Mouse (Mus musculus) megakaryocyte, embryonic 14.5 days (primary cell): Measurements from ENCODE around the gene Orai1.

Experiments used
- FLI1 ChIP-seq: IDR thresholded peaks from 2 replicates; pipeline ENCODE4 v1.6.1; 2012; ENCODE audit warnings: low read length, inconsistent platforms, mixed read lengths
- GATA1 ChIP-seq: IDR thresholded peaks from 3 replicates; pipeline ENCODE4 v1.6.1; 2012; ENCODE audit warnings: mixed read lengths, low read length, inconsistent platforms, borderline replicate concordance

DNA sequence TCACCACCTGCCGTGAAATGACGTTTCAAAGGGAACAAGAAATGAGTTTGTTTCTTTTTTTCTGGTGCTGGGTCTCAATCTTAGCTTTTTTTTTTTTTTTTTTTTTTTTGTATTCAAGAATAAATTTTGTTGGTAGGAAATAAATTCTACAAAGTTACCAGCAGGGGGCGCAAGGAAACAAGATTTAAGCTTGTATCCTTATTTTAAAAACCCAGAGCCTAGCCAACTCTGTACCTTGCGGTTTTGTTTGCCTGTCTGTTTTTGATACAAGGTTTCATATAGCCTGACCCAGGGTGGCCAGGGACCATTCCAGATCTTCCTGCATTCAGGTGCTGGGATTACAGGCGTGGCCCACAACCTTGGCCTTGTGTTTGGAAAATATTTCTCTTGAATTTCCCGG, 49.3 kb downstream of the Orai1 start:
- TF ChIP-seq GATA1 (no peak), FLI1 (no peak)
